Mouse (Mus musculus): ENCODE results near the gene Nudt14.

DNA sequence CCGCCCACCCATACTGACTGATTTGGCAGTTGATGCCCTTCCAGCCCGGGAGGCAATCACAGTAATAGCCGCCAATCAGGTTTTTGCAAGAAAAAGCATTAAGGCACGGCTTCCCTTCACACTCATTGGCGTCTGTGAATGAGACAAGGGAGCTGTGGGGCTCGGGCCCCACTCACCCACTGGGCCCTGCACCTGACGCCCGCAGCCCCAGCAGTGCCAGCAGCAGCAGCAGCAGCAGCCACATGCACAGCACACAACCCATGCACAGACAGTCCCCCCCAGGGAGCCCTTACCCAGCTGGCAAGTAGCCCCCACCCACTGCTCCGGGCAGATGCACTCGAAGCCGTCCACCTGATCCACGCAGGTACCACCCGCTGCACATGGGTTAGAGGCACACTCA is 26.3 kb downstream of the Nudt14 start:
- no peak for TF ChIP-seq CTCF (IDR thresholded peaks at IDR 0.05; ENCODE audit: low read depth)
- TF ChIP-seq EP300 (IDR thresholded peaks at IDR 0.05; ENCODE audit: low read depth): no peak
